Mouse (Mus musculus) brain, embryonic 14.5 days (tissue): ENCODE measurements around the gene Ankrd6. TPM values are rescaled to one million over a fixed set of nuclear protein-coding genes. Genes with fewer than 3 reads are reported as not detected.
A peak's percentile ranks its signal among the peaks of the same experiment; 100 is the strongest.

Experiments
- DNase-seq: peaks from one replicate; pipeline ENCODE4 v3.0.0-alpha.2; 2011; ENCODE audit warnings: low read depth
- CTCF ChIP-seq: fragments of 200-500 bp; IDR thresholded peaks from 2 replicates; pipeline ENCODE4 v1.5.1; 2012; ENCODE audit warnings: inconsistent platforms, mild to moderate bottlenecking, moderate library complexity, borderline replicate concordance; ENCODE audit not compliant: insufficient read depth, insufficient read length; ENCODE audit errors: extremely low read depth
- POLR2A ChIP-seq: fragments of 200-500 bp; IDR thresholded peaks from 2 replicates; pipeline ENCODE4 v1.6.1; 2012; ENCODE audit warnings: mild to moderate bottlenecking, inconsistent platforms, borderline replicate concordance; ENCODE audit not compliant: poor library complexity, insufficient read depth, insufficient read length, severe bottlenecking; ENCODE audit errors: extremely low read depth
- polyA plus RNA-seq: library from polyadenylated mRNA; depleted of rRNA; stranded (reverse); fragments of >200 nt; gene quantifications from 2 replicates; pipeline ENCODE4 v1.2.3, GENCODE M21; 2012; rRNA removed

Gene Ankrd6
- polyA plus RNA-seq, 1 experiment = 19.1 TPM

DNA sequence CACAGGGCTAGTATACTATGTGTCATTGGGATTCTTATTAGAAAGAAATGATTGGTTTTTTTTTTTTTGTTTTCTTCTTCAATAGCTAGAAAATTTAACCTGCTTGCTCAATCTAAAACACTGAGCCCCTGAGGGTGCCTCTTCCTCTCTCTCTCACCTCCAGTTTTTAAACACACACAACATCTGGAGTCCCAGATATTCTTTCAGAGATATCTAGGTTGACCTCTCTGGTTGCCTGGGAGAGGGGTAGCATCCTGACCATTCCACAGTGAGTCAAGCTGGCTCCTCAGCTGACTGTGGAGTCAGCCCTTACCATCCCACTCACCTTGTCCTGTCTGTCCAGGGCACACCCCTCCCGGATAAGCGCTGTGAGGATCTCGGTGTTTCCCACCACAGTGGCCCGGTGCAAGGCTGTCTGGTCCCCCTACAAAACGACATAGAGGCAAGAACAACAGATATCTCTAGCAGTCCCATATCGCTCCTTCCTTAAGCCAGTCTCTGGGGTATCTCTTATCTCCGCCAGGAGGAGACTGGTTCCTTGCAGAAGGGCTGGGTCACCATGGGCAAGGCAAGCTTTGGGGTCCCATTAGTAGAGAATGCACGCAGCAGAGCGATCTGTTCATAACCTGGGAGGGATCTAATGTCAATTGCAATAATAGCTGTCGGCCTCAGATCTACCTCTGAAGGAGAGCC, 122.1 kb downstream of the Ankrd6 start:
- DNase-seq = no peak
- no peak for TF ChIP-seq CTCF
- TF ChIP-seq POLR2A = no peak

DNA sequence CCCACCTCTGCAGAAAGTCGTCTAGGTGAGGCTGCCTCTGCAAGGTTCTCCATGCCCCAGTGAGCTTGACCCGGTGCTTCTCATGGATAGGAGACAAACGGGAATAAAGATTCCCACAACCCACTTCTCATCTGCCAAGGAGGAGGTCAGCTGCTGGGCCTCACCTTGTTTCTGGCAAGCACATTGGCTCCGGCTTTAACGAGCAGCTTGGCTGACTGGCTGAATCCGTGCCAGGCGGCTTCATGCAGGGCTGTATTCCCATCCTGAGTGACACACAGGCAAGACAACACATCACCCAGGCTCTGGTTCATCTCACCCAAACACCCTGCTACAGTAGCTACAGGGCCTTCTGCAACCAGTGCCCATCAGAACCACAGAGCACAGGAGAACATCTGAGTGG, 123.7 kb downstream of the Ankrd6 start:
- TF ChIP-seq POLR2A (no peak), CTCF (no peak)
- DNase-seq = peak; percentile 86

DNA sequence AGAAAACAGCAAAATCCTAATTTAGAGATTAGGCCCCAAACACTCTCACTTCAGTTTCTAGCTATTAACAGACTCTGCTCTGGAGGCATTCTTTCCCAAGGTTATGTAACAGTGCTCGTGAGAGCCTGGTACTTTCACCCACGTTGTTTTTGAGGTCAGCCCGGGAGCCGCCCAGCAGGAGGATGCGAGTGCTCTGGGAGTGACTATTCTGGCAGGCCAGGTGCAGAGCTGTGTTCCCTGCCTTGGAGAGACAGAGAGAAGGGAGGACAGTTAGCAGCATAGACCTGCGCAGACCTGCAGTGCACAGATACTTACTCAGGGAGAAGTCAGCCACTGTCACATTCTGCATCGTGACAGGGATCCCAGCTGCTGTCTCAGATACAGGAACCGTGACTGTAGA, 126.4 kb downstream of the Ankrd6 start:
- TF ChIP-seq POLR2A (no peak), CTCF (no peak)

DNA sequence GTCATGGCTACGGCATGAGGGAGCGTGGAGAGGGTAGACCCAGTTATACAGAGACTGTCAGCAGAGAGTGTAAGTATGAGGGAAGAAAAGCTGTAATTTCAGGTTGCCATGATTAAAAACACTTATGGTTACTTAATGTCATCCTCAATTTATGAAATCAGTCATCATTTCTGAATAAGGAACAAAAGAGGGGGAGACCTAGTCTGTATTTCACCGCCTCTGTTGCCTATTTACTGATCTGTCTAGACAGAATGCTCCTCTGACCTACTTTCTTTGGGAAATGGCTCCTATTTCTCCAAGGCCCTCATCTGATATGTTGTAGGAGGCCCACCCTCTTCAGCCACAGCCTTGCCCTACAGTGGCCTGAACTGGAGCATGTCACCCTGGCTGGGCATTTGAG, 130.0 kb downstream of the Ankrd6 start:
- no peak for DNase-seq
- TF ChIP-seq CTCF (no peak), POLR2A (no peak)

More for the DNA sequence above, 126.4 kb downstream of the Ankrd6 start:
- no peak for DNase-seq

DNA sequence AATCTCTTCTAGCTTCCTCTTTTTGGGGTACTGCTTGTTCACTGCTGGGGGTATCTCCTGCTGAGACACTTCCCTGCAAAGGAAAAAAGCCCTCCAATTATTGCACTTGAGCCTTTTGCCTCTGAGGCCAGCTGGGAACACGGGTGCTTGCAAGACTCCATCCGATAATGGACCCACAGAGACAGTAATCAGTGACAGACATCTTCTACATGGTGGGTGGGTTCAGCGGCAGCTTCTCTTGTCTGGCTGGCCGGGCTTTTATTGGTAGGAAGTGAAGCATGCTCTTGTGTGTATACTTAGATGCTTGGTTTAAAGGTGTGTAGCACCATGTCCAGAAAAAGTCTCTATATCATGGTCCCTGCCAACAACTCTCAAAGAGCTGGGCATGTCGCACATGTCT, 133.2 kb downstream of the Ankrd6 start:
- no peak for DNase-seq
- TF ChIP-seq POLR2A (no peak), CTCF (no peak)

DNA sequence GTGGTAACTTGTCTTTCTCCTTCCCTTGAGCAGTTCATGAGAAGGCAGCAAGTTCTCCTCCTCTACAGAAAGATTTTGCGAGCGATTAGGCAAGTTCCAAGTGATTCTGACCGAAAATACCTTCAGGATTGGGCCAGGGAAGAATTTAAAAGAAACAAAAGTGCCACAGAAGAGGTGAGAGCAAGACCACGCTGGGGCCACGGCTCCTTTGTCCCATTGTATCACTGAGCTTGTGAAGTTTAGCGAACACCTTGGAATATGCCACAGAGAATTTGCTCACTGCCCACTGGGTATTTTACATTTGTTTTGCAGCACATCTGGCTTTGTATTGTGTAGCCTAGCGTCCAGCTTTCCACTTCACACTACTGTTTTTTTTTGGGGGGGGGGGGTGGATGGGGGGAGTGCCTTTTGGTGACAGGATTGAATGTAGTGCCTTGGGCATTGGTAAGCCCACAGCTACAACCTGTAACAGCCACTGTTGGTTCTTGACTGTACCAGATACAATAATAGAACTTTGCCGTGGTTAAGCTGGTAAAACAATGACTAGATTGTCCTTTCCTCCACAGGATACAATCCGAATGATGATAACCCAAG, 150.0 kb downstream of the Ankrd6 start:
- TF ChIP-seq POLR2A (no peak), CTCF (no peak)
- no peak for DNase-seq

DNA sequence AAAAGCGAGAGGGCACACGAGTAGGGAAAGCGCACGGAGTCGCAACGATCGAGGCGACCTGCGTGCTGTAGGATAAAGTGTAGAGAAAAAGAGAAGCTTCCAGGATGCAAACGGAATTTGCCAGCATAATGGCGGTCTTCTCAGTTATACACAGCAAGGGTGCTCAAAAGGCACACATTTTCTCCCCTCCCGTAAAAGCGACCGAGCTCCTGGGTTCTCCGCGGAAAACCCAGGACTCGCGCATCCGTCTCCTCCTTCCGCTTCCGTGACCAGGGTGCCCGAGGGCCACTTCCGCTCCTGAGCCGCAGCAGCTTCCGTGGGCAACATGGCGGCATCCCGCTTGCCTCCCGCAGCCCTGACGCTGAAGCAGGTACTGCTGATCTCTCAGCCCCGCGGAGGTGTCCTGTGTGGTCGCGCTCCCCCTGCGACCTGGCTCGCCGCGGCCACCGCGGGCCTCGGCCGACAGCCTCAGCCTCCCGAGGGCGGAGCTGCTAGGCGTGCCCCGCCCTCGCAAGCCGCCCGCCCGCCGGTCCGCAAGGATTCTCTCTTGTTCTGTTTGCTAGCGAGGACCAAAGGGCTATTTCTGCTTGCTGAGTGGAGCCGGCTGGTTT, 150.6 kb downstream of the Ankrd6 start, which contains the start of gene Lyrm2:
Gene Lyrm2 (plus strand): TSS at position 288 of the 611 bp plus-strand sequence.
- no peak for TF ChIP-seq CTCF
- TF ChIP-seq POLR2A = peak; percentile 71
- peak; percentile 94 for DNase-seq

DNA sequence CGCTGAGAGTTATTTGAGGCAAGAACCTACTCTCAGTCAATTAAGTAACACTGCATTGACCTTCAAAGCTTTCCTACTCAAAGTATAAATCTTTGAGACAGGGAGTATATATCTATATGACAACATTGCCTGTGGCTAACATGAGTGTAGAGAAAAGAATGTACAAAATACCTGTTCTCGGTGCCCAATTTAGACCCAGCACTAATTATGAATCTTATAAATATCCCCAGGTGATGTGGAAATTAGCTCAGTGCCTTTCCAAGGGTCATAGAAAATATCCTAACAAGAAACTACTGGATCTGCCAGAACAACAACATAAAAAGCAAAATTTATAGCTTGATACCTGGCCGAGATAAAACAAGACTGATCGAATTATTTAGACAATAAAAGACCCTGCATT, 151.7 kb downstream of the Ankrd6 start:
- no peak for DNase-seq
- no peak for TF ChIP-seq POLR2A

DNA sequence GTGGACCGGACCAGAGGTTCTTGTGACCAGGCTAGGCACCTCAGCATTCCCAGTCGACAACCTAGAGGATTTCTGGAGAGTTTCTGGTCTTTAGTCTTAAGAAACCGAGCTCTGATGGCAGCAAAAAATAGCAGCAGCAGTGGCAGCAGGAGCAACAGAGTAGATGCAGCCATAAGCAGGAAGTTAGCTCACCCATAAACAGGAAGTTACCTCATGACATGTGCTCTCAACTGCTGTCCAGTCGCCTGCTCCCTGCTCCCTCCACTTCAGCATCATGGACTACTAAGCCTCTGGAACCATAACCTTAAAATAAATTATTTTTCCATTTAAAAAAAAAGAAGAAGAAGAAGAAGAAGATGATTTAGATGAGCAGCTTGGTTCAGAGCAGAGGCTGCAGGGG, 161.6 kb downstream of the Ankrd6 start:
- TF ChIP-seq POLR2A (no peak), CTCF (no peak)

DNA sequence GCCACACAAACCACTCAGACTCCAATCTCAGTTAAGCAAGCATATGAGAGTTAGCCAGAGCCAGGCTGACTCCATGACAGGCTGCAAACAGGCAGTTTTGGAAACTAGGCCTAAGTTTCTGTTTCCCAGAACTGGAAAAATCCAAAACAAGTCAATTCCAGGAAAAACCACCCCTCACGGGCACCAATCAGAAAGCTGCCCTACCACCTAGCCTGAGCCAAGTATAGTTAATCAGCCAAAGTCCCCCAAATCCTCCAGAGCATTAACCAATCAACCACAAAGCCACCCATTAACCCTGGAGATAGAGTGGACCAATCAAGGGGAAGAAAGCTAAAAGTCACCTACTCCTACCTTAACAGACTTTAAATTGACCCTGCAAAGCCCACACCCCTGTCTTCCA, 163.5 kb downstream of the Ankrd6 start:
- TF ChIP-seq CTCF (no peak), POLR2A (no peak)
- no peak for DNase-seq

More for the DNA sequence above, 161.6 kb downstream of the Ankrd6 start:
- no peak for DNase-seq

DNA sequence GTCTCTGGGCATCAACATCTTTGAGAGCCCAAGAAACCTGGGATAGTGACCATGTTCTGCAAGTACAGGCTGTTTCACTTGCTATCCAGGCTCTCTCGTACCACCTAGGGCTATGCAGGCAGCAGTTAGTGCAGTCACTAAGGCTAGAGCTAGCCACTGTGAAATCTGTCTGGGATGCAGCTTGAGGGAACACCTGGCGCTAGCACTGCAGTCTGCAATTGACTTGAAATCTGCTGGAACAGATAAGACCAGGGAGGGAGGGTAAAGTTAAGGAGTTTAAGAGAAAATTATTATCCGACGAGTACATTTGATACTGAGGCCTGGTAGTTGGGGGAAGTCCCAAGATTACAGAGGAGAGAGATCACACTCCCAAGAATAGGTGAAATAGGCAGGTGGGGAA, 170.6 kb downstream of the Ankrd6 start:
- no peak for DNase-seq
- TF ChIP-seq POLR2A = no peak
- no peak for TF ChIP-seq CTCF

DNA sequence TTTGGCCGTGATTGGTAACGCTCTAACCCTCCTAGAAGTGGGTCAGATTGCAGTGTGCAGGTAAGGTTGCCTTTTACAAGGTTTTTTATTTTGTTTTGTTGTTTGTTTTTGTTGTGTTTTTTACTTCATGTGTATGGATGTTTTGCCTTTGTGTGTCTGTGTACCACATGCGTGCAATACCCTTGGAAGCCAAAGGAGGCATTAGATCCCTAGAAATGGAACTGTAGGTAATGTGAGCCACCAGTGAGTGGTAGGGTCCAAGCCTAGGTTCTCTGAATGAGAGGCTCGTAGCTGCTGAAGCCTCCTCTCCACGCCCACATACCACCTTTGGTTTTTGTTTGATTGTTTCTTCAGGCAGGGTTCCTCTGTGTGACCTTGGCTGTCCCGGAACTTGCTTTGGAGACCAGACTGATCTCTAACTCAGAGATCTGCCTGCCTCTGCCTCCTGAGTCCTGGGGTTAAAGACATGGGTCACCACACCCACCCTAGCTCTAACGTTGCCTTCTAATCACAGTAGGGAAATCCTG, 180.3 kb downstream of the Ankrd6 start:
- no peak for DNase-seq
- no peak for TF ChIP-seq POLR2A
- peak; percentile 30; the same call in 1 of the 2 replicates for TF ChIP-seq CTCF

DNA sequence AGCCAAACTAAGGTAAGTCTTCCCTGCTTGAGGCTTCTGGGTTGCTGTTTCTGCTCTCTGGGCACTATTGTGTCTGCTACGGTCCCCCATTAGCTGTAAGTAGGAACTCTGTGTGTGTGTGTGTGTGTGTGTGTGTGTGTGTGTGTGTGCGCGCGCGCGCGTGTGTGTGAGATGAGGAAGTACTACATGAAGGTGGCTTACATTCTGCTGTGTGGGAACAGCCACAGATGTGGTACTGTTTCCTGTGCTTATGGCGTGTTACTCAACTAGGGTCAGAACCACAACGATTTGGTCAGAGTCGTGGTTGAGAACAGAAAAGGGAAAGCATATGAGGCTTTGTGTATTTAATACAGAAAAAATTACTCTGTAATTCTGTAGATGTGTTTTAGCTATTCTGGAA, 182.6 kb downstream of the Ankrd6 start:
- no peak for TF ChIP-seq CTCF
- TF ChIP-seq POLR2A = no peak

DNA sequence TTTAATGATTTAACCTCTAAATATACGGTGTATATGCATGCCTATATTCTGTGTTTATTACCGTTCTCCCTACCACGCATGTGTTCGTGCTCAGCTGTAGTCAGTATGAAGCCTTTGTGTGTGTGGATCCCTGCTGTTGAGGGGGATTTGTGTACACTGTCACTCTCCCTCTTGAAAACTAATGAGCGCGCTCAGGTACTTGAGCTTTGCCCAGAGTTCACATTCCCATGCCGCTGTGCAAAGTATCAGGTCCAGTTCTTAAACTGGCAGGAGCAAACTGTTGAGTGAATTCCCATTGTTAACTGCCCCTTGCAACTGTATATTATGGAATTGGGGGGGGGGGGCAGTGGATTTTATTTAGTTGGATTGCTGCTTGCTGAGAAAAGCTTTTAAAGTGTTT, 183.2 kb downstream of the Ankrd6 start:
- TF ChIP-seq POLR2A (no peak), CTCF (no peak)
- DNase-seq = peak; percentile 17

More for the DNA sequence above, 182.6 kb downstream of the Ankrd6 start:
- DNase-seq = peak; percentile 9

DNA sequence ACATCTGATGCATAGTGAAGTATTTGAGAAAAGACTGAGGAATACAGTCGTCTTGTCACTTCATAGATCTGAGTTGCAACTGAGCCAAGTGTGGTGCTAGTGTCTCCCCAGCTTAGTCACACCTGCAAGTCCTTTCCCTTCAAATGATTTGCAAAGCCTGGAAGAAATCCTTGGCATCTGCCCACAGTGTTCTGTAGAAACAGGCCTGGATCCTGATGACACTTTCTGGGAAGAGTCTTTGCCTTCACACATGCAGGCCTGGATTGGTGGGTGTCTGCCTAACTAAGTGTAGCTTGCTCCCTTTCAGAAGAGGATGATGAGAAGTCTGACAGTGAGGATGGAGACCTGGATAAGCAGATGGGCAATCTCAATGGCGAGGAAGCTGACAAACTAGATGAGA, 193.2 kb downstream of the Ankrd6 start:
- TF ChIP-seq POLR2A = no peak
- no peak for TF ChIP-seq CTCF
- DNase-seq = peak; percentile 20

Other genes with a start within 250 kb of the Ankrd6 start
- 78.9 and 84.0 TPM in 2 replicates for gene Lyrm2, start 150.6 kb downstream of the Ankrd6 start, polyA plus RNA-seq
- 20.4 and 27.0 TPM in 2 replicates for gene Rragd, start 32.2 kb upstream of the Ankrd6 start, polyA plus RNA-seq
- gene Ube2j1, start 80.6 kb upstream of the Ankrd6 start, polyA plus RNA-seq = 36.6 and 46.6 TPM in 2 replicates
- 0.59 and 0.98 TPM in 2 replicates for gene Gabrr2, start 112.2 kb upstream of the Ankrd6 start, polyA plus RNA-seq
- gene Gabrr1, start 181.7 kb upstream of the Ankrd6 start, polyA plus RNA-seq = 0.27 and 0.35 TPM in 2 replicates
- 3.4 and 4.0 TPM in 2 replicates for gene Pm20d2, start 238.9 kb upstream of the Ankrd6 start, polyA plus RNA-seq